Mouse (Mus musculus): ENCODE measurements around the gene Ift81. TPM values are rescaled to one million over a fixed set of nuclear protein-coding genes. Genes with fewer than 3 reads are reported as not detected.
A peak's percentile ranks its signal among the peaks of the same experiment; 100 is the strongest.
"Not testable (repeated sequence)": the region's sequence is repeated elsewhere in the genome, so short reads cannot be mapped to it uniquely, and the experiment has no call there.

The Ift81 gene
- polyA plus RNA-seq (2017; shearing (Covaris generic)), result 1 to 10 TPM; 2.1 to 6.2 TPM

DNA sequence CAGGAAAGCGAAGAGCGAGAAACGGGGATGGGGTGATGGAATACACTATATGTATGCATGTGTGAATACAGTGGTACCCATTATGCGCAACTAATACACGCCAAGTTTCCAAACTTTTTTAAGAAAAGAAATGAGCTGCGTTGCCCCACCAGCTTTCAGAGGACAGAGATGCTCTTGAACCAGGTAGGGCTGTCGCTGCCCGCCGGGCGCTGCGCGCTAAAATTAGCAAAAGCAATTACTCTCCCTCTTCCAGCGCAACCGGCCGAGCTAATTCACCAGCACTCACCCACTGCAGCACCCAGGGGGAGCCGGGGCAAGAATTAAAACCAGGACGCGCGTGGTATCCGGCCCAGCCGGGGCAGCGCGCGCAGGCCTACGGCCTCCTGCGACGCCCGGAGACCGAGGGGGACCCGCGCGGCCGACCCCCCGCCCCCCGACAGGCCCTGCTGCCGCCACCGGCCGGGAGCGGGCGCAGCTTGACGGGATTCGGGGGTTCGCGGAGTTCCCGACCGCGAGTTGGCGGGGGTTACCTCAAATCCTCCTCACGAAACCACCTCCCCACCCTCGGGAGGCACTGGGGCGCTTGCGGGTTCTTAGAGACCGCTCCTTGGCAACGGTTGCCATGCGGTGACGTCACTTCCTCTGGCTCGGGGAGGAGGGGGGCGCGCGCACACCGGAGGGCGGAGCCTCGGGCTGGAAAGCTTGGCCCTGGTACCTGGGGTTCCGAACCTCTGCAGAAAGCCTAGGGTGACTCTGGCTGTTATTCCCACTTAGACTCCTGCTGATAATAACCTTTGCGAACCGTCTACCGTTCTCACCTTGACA, at the start of gene Ift81:
Gene Ift81, minus strand, starts transcription at position 611 of the 825 bp plus-strand sequence.
- peak; percentile 98 for ATAC-seq

DNA sequence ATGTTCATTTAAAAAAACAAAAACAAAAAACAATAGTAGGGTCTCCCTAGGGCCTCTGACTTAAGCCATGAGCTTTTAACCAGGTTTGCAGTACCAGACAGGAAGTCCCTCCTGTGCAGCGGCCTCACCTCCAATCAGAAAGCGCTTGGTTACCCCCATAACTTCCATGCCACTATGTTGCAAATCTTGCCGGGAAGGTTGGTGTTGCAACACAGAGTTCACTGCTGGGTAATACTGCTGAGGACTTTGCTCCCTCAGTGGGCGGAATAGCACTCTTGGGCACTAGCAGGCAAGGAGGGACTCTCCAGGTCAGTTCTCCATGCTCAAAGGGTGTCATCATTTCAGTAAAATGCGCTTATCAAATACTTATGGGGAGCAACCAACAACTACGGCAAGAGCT, 48.2 kb upstream of the Ift81 start:
- no peak for ATAC-seq

DNA sequence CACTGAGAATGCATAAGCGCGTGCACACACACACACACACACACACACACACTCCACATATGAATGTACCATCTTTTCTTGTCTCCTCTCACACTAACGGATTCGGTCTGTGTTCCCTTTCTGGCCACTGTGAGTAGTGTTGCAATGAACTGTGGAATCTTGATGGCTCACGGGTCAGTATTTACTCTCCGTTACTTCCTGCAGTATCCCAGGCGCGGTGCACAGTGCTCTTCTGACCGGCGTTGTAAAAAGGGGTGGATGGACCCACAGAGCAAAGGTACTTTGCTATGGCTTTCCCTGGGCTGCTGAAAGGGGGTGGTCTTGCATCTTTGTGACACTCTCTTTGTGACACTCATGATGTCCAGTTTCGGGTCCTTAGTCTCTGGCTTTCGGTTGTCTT, 42.5 kb upstream of the Ift81 start:
- no peak for ATAC-seq

DNA sequence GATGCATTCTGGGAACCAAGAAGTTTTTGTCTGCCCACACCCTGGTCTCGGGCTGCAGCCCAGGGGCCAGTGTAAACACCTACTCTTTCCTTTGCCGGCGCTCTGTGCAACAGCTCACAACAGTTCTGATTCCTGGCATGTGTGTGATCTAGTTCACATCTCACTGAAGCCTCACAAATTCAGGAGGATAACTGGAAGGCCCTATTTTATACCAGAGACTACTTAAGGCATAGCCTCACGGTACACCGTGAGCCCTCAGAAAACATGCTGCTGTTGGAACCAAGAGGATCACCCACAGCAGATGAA, 39.9 kb upstream of the Ift81 start:
- no peak for ATAC-seq

DNA sequence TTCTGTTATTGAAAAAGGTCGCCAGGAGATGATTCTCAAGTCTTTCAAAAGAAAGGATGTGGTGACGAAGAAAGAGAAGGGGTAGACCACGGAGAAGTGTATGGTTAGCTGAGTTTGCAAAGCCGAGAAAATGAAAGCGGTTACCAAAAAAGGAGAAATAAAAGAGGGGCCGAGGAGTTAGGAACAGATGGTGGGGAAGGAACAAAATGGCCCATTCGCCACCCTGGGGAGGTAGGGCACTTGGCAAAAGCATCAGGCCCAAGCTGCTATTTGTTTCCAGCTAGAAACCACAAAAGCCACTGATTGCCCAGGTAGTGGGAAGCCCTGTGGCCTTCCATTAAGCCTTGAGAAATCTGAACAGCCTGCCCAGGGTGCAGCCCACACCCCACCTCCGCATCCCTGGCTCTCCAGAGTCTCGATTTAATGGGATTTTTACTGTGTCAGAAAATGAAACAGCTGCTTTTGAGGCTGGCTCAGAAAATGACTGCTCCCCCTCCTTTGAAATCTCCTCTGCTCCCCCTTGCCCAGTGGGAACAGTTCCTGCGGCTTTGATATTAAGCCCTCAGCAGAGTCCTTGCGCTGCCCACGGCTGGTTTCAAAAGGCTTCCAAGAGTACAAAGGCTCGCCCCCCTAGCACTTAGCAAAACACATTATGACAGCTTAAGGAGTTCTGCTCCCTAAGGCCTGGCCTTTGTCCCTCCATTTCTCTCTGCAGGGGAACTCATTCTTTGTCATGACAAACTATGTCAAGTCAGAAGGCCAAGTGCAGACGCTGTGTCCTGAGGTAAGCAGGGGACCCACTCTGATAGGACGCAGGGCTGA, 39.3 kb upstream of the Ift81 start:
- ATAC-seq, result peak; percentile 84

DNA sequence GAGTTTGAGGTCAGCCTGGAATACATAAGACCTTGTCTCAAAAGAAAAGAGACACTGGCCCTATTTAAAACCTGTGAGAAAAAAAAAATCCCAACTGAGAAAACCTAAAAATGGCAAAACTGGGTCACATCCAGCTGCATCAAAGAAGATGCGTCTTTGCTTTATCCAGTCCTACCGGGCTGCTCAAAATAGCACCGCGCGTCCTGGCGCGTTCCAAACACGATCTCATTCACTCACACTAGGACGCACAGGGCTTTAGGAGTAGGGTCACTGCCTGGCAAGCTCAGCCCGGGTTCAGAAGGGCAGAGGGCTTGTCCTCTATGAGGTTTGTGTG, 38.8 kb upstream of the Ift81 start:
- ATAC-seq, result no peak

DNA sequence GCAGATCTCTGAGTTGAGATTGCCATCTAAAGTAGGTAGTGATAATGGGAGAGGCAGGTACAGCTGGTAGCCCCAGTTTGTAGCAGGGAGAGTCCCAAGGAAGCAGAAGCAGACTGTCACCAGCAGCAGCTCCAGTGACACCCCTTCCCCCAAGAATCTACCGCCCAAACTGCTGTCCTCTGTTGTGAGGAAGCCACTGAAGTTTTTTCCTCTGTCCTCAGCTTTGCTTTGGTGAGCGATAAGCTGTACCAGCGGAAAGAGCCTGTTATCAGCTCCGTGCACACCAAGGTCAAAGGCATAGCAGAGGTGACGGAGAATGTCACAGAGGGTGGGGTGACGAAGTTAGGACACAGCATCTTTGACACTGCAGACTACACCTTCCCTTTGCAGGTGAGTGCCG, 38.2 kb upstream of the Ift81 start:
- peak; percentile 50 for ATAC-seq

DNA sequence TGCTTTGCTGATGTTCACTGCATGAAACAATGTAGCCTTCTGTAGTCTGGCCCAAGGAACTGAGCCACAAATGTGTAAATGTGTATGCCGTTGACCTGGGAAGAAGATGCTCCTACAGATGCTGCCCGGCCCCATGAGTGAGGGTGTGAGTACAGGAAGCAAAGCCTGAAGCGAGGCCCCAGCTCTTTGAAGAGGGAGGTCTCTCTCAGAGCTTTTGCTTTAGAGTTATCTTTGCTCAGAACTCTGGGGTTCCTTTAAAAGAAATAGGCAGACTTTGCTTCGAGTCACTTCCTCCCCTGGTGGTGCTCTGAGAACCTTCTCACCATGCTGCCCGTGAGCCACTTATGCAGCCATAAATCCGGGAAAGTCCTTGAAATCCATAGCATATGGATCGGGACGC, 35.8 kb upstream of the Ift81 start:
- ATAC-seq, result peak; percentile 12

DNA sequence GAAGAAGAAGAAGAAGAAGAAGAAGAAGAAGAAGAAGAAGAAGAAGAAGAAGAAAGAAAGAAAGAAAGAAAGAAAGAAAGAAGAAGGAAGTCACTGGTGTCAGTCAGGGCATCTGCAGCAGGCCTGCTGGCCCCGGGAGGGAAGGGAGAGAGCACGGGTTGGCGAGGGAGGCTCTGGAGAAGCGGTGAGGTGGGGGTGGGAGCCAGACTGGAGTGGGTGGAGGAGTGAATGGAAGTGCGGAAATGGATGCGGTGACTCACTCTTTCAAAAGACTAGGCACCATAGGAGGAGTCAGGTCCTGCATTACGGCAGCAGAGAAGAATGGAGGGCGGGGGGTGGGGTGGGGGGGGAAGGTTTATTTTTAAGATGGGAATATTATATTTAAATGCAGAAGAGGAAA, 34.9 kb upstream of the Ift81 start:
- no peak for ATAC-seq

DNA sequence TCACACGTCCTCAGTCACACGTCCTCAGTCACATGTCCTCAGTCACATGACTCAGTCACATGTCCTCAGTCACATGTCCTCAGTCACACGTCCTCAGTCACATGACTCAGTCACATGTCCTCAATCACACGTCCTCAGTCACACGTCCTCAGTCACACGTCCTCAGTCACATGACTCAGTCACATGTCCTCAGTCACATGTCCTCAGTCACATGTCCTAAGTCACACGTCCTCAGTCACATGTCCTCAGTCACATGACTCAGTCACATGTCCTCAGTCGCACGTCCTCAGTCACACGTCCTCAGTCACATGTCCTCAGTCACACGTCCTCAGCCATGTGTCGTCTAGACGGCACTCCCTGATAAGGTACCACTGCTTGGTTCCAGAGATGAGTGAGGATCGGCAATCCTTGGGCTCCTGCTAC, 33.6 kb upstream of the Ift81 start:
- ATAC-seq, result not testable (repeated sequence)

DNA sequence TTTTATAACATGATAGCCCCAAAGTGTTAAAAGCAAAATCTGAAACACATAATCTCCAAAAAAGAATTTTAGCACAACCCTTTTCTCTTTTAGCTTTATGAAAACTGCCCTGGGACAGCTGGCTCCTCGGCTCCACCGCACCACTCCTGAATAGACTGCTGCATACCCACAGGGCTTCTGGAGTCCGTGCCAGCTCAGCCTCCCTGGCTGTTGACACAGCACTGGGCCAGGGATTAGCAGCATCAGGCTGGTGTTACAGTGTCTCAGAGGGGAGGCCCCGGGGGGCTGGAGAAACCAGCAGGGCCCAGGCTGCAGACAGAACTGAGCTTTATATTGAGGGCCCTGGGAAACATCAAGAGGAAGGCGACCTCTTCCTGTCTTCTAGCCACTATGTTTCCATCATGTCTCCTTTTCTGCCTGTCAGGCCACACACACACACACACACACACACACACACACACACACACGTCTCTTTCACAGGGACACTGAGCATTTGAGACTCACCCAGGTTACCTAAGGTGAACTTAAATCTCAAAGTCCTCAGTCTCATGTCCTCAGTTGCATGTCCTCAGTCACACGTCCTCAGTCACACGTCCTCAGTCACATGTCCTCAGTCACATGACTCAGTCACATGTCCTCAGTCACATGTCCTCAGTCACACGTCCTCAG, 33.1 kb upstream of the Ift81 start:
- ATAC-seq, result no peak

DNA sequence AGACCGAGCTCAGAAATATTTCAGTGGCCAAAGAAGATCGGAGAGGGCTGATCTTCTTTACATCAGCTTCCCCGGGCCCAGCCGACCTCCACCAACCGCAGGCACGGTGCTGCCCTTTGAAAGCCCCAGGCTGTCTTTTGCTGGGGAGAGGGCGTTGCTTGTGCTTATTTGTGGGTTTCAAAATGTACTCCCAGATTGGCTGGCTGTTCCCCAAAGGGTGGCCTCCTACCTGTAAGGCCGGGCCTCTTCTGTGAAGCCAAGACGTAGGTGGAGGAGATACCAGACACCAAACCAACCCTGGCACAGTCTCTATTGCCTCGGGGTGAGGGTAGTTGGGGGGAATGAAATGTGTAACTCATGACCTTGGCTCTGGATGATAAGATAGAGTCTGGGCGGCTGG, 31.7 kb upstream of the Ift81 start:
- peak; percentile 58 for ATAC-seq

DNA sequence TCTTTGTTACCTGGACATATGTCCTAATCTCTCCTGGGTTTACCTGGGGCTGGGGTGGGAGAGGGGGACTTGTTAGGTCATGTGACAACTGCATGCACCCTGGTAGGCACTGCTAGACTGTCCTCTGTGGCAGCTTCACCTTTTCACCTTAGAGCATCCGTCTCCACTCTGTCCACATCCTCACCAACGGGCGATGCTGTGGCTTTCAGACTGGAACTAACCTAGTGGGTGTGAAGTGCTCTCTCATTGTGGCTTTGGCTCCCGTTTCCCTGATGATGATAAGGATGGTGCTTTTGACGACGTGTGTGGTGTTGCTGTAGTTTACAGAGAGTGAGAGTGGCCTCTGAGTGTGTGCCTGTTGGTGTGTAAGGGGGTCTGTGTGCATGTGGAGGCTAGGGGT, 31.0 kb upstream of the Ift81 start:
- peak; percentile 61 for ATAC-seq

DNA sequence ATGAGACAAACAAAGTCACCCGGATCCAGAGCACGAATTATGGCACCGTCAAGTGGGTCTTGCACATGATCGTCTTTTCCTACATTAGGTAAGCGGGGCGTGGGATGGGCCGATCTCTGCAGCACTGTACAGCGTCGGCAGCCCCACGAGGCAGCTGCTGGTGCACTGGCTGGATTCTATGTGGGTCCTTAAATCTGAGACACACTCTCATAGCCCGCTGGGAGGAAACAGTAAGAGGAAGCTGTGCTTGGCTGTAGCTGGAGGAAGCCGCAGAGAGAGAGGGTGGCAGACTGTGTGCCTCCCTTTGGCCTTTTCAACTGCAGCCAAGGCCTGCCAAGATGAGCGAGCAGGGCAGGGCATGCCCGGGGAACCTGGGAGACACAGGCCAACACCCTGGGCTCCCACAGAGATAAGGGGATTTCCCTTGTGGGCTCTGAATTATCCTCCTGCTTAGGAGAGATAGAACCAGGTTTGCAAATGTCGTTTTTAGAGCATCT, 29.8 kb upstream of the Ift81 start:
- peak; percentile 18 for ATAC-seq

DNA sequence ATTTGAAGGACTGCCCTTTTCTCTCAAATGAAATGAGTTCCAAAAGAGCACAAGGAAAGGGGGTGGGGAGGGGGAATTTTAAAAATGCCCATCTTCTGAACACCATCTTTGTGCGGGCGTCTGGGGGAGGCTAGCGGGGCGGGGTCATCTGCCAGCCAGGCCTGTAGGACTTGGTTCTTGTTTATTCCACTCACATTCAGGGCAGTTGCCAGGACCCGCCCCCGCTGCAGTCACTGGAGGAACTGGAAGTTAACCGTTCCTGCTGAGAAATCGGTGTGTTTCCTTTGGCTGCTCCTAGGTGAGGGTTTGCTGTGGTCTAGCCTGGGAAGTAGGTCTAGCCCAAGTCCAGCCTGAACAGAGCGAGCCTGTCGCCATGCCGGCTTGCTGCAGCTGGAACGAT, 29.4 kb upstream of the Ift81 start, which contains the start of gene P2rx7:
Gene P2rx7, plus strand, starts transcription at position 211 of the 400 bp plus-strand sequence.
- ATAC-seq, result no peak

DNA sequence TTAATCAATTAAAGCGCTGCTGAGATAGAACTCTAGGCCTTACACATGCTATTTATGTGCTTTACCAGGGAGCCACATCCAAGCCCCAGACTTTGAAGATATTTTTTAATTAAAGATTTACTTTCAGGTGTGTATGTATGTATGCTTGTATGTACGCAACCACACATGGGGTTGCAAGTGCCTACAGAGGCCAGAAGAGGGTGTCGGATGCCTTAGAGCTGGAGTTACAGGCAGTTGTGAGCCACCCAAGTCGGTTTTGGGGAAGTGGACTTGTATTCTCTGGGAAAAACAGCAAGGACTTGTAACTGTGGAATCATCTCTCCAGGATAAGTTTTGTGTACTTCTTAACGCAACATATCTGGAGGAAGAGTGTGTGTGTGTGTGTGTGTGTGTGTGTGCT, 25.7 kb upstream of the Ift81 start:
- ATAC-seq, result no peak

DNA sequence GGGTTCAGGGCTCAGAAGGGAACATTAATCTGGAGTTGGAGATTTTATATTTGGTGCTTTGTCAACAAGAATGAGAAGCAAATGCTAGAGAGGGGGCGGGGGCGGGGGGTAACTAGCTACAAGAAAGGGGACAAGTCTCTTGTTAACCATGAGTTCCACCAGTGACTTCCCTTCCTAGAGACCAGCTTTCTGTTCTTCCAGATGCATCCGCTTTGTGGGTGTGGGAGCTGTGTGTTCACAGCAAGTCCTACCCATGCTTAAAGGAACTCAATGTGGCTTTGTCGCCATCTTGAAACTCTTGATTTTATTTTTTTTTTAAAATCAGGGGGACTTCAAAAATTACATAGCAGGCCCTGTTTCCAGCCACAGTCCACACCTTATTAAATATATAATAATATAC, 25.2 kb upstream of the Ift81 start:
- ATAC-seq, result no peak

DNA sequence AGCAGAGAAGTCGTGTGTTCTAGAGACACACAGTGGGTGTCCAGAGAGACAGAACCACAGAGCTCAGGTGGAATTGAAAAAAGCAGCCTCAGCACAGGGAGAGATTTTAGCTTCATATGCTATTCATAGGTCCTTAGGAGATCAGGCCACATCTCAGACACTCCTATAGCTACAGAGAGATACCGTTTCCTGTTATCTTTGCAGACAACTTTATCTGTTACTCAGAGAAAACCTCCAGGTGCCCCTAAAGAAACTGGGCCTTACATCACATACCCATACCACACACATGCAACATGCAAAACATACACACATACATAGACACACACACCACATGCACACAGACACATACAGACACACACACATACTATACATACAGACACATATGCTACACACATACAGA, 24.0 kb upstream of the Ift81 start:
- ATAC-seq, result no peak

DNA sequence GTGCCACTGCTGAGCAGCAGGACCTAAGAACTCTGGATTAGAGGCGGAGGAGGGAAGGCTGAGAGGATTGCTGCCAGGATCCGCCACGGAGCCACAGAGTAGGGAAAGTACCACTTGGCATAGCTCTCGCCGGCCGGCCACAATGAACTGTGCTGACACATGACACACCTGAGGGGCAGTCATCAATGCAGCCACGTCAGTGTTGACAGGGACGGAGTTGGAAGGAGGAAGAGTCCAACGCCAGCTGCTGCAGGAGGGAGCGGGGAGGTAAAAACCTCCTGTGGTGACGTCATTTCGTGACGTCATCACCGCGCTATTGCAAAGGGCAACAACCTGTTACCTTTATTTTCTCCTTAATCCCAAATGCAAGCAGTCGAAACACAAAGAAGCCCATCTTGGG, 22.6 kb upstream of the Ift81 start:
- no peak for ATAC-seq

DNA sequence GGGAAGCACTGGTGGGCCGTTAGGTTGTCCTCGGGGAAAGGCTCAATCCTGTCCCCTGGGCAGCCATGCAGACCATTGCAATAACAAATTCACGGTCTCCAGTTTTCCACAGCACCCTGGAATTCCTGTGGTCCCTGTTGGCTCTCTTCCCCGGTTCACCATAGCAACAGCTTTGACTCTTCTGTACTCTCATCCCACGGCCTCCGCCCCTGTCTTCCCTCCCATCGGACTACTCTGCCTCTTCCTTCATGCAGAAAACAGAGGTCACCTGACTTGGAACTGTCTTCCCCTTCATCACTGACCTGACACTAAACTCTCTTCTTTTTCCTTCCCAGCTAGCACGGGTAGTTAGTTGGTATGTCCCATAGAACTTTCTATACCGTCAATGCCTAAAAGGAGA, 22.0 kb upstream of the Ift81 start:
- ATAC-seq, result no peak

DNA sequence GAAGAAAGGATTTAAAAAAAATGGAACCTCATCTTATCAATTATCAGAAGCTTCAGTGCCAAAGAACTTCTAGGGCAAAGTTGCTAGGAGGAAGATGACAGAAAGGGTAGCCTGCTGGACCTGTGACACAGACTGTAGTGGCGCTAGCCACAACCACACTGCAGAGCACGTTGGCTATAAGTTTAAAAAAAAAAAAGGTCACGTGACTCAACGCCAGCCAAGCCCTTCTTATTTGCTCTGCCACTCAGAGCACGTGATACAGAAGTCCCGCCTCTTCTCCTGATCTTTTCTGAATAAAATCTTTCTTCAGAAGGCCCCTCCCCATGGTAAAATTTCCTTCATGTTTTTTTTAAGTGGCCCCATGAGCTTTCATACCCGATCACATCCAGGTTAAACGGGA, 20.9 kb upstream of the Ift81 start:
- no peak for ATAC-seq

DNA sequence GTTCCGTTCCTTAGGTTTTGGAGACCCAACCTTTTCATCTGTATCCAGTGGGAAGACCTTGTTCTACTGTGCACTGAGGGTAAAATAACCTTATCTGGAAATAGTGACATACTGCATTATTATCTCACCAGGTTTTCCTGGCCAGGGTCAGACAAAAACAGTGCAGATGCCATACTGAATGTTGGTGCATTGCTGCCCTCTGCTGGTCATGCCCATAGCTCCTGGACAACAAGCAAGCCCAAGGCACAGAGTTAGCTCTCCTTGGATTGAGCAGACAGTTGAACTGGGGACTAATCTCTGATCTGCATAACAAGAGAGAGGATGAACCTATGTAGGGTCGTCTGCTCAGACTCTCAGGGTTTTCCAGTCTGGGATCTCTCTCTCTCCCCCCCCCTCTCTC, 12.9 kb upstream of the Ift81 start:
- ATAC-seq, result peak; percentile 66

DNA sequence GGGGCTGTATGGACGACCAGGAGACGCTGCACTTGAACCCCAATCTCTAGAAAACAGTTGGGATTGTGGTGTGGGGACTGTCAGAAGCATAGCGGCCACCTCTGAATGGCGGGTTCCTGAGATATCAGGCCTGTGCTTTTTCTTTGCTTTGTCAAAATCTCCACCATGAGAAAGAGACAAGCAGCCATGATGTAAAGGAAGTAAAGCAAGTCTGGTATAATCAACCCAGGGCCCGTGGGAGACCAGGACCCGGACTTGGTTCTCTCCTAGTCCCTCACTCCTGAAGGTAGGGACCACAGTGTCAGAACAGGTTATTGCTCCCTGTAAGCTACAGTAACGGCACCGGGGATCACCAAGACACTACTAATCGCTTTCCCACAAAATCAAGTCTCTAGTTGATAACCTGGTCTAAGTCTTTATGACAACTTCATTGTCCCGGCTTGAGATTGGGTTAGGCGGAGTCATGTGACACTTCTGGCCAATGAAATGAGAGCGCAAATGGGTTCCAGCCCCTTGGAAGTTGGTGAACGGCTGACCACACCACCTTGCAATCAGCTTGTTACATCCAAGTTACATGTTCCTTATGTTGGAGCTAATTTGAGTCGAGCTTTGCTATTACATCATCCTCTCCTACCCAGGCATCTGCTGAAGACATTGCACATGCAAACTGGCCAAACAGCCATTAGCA, 11.4 kb upstream of the Ift81 start:
- ATAC-seq, result no peak

Data from activated CD4-positive, CD25-positive, alpha-beta regulatory T cell, adult 4 months (primary cell).